Mouse (Mus musculus): ENCODE results near the gene Hsp90ab1. TPM values are rescaled to one million over a fixed set of nuclear protein-coding genes. Genes with fewer than 3 reads are reported as not detected.
A peak's percentile ranks its signal among the peaks of the same experiment; 100 is the strongest.

The Hsp90ab1 gene
- total RNA-seq, 2 experiments from 2014 or later: 1,111 to 1,198 TPM

DNA sequence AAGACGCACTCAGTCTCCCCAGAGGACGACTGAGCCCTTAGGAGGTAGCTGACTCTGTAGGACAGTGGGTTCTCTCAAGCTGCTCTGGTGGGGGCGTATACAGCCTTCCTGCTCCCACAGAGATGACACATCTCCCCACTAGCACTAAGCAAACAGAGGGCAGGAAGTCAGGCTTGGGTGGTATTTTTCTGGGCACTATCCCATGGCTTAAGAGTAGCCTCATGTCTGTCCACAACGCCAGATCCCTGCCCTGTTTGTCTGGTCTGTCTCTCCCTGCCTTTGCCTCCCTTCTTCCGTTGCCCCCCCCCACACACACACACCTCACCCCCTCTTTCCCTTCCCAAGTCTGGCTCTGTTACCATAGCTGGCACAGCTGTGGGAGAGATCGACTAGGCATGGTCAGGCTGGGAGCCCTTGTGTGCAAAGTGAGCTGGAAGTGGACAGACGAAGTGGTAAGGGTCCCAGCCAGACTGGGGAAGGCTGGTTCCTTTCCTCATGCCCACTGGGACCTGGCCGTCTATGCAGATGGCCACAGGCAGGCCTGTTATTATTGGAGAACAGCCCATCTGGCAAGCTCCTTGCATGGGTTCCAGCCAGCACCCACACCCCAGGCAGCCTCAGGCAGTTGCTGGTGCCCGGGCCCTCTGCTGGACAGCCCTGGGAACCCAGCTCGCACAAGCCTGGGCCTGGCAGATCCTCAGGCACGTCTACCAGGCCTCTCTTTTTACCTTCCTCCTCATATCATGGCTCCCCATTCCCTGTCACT, 23.7 kb upstream of the Hsp90ab1 start:
- DNase-seq: peak; percentile 91

DNA sequence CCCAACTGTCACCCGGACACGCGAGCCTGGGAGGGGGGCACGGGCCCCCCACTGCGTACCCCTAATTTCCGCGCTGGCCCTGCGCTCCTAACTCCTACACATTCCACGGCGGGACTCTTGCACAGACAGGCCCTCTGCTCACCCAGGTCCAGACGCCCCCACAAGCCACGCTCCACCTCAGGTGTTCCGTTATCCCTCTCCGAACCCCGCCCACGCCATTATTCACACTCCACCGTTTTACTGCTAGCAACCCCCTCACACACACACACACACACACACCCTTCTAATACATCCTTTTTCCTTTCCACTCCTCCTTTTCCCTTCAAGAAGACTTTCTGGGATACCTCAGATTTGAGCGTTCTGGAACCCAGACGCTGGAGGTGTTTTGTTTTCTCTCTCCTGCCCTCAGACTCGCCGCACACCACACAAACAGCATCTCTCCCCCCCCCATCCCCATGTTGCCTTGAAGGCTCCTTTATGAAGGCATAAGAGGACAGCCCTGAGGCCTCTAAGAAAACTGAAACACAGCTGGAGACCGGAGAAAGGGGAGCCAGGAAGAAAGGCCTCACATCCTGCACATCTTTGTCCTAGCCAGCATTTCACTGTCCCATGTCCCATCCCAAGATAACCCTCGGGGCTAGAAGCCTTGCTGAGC, 22.8 kb upstream of the Hsp90ab1 start:
- DNase-seq: no peak

DNA sequence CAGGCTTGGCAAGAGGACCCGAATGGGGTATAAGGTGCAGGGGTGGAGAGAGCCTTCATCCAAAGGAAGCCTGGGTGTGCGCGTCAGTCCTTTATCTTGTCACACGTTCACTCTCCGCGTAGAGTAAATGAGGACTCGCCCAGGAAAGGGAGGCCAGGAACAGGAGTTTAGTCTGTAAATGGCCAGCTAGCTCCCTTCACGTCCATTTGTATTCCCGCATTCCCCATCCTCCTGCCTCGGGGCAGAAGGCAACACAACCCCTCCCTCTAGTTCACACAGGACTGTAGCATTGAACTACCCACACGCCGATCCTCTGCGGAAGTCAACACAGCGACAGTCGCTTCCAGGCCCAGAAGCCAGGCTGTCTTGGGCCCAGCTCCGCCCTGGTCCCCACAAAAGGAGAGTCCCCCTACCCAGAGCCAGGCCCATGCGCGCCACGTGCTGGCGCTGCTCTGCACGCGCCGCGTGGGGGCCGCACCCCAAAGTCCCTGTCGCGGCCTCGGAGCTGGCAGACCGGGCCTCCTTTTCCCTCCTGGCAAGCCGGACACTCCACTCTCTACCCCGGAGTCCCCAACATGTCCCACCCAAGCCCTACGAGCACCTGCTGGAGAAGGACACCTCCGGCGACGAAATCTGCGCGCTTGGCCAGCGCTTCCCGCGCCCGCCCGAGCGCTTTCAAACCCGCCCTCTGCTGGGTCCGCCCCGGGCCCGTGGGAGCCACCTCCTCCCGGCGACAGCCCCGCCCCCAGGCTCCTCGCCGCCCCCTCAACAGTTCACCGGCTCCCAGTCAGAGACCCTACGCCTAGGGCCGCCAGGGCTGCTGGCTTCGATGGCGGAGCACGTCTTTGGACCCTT, 22.0 kb upstream of the Hsp90ab1 start:
- DNase-seq: peak; percentile 90

DNA sequence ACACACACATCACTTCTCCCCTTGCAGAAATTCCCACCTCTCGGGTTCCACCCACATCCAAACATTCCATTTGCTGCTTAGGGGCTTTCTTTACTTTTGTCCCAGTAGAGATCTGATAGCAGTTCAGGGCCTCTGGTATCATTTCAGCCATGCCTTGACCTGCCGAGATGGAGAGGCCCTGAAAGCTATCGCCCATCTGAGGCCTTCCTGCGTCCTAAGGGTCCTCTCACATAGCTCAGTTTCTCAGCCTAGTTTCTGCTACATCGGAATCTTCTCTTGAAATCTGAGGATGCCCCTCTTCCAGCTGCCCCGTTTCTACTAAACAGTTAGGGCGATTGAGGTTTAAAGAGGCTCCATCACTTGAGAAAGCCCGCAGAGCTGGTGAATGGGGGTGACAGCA, 21.1 kb upstream of the Hsp90ab1 start:
- peak; percentile 3 for DNase-seq

DNA sequence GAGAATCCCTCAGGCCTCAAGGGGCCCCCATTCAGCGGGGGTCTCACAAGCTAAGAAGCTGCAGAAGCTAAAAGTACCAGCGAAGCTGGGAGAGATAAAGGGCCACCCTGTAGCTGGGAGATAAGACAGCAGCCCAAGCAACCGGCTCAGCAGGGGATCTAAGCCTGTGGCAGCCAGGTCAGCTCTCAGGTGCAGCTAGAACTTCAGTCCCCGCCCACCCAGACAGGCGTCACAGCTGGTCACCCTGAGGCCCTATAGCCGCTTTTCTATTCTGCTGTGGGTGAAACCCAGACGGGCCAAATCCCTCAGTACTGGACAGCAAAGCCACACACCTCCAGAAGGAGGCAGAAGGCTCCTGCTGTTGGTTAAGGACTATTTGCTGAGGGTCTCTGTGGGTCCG, 20.4 kb upstream of the Hsp90ab1 start:
- peak; percentile 39 for DNase-seq

DNA sequence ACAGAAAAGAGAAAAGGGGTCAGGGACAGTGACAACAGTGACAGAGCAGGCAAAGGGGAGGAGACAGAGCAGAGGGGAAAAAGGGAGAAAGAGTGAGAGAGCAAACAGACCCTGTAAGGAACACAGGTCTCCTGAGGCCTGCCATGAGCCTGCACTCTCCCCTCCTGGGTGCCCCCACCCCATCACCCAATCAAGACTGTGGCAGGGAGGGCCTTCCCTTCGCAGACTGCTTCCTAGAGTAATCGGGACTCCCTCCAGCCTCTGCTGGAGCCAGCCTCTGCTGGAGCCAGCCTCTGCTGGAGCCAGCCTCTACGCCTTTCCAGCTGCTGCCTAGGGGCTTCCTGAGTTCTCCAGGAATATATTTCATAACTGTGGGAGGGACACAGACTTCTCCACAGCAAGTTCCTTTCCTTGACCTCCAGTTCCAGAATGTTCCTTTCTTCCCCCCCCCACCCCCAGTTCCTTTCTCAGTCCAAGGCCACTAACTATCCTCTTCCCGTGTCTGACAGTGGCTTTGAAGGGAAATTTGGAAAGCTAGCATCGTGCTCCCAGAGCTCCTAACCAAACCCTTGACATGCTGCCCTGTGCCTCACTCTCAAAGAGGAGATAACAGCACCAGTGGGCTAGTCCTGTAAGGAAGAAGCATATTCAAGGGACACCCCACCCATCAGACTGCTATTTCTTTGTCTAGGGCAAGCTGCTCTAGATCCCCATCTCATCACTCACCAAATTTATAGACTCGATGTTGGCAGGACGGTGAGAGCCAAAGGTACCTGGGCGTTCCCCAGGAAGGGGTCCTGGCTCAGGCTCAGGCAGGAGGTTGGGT, 19.7 kb upstream of the Hsp90ab1 start:
- peak; percentile 60 for DNase-seq

DNA sequence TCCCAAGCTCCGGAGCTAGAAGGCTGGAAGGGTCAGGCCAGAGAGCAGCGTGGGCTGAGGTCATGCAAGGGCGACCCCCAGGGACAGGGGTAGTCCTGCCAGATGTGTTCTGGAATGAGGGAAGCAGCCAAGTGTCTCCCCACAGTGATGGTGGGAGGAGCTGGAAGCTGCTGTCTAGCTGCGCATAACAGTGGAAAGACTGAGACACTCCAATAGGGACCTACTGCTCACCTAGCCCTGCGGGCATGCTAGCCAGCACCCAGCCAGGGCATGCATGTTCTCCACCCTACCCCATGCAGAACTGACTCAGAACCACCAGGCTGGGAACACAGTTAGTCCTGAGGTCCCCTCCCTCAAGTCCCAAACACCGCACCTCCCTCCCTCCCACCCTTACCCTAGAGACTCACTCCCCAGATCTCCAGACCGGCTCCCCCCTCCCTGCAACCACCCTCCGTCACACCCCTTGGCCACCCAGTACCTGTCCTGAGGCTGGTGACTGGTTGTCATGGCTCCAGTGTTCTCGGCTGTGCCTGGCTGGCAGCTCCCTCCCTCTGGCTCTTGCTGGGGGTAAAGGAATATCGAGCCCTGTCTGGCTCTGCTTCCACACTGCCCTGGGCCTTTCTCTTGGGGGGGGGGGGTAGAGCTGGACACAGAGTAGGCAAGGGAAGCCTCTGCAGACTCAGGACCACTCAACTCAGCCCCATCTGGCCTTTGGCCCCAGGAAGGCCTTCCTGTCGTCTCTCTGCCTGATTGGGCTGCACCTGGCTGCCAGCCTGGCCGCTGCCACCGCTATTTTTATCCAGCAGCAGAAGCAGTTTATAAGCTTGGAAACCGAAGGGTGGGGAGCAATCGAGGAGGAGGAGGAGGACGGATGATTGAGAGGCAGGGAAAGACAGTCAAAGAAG, 18.9 kb upstream of the Hsp90ab1 start:
- peak; percentile 64 for DNase-seq

DNA sequence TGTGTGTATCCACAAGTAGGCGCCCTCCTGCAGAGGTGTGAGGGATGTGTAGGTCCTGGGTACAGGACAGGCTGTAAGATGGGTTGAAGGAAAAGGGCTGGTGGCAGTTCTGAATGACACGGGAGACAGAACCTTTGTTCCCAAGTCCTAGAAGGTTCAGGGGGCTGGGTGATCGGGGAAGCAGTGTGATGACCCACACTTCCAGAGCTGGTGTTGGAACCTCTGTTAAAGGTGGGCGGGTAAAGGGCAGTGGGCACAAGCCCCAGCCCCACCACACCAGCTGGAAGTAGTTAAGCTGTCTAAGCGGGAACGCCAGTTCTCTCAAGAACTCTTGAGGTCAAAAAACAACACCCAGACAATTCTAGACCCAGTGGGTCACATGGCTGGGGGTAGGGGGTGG, 17.3 kb upstream of the Hsp90ab1 start:
- DNase-seq: peak; percentile 8

DNA sequence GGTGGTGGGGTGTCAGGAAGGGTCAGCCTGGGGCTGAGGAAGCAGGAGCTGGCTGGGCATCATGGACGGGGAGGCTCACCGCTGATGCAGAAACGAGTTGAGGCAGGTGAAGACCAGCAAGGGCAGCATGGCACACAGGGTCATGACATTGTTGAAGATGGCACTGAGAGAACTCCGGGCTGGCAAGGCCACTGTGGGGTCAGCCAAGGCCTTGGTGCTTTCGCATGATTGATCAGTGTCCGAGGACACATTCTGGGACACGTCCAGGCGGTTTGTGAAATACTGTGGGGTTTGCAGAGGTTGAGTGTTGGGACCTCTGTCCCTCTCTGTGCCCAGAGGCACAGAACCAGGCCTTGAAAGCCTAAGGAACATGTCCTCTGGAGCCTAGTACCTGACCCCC, 16.8 kb upstream of the Hsp90ab1 start:
- DNase-seq: peak; percentile 85

DNA sequence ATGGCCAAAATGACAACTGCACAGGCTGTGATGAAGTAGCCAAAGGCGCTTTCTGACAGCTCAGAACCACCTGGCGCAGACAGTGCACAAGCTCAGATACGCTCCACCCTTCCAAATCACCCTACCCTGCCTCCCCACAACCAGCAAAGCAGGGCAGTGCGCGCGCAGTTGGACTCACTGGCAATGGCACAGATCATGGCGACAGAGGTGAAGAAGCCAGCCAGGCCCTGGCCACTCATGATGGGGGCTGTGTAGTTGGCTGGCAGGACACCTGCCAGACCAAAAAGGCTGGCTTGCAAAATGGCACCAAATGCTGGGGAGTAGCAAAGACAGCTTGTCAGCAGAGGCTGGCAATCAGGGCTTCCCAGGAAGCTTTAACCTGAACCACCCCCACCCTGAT, 16.2 kb upstream of the Hsp90ab1 start:
- peak; percentile 55 for DNase-seq

DNA sequence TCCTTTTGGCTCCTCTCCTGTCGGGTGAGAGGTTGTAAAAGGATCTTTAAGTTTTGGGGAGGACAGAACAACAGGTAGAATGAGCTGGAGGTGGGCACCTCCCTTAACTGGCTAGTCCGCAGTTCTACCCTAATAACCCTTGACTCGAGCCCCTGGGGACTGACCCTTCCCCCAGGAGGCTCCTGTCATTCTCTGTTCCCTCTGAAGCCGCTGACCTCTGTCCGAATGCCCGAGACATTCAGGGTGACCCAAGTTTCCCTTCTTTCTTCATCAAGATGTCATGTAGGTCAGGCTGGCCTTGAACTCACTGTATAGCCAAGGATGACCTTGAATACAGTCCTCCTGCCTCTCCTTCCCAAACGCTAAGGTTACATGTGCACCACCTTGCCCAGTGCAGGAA, 15.3 kb upstream of the Hsp90ab1 start:
- DNase-seq: no peak

DNA sequence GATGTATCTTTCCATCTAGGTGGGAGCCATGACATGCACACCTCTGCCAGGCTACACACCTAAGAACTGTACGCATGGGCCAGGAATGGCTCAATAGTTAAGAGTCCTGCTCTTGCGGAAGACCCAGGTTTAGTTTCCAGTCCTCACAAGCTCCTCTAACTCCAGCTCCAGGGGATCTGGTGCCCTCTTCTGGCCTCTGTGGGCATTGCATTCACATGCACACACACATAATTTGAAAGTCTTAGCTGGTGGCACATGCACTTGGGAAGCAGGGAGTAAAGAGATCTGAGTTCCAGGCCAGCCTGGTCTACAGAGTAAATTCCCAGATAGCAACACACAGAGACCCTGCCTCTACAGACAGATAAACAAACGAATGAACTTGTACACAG, 13.4 kb upstream of the Hsp90ab1 start:
- DNase-seq: peak; percentile 48

DNA sequence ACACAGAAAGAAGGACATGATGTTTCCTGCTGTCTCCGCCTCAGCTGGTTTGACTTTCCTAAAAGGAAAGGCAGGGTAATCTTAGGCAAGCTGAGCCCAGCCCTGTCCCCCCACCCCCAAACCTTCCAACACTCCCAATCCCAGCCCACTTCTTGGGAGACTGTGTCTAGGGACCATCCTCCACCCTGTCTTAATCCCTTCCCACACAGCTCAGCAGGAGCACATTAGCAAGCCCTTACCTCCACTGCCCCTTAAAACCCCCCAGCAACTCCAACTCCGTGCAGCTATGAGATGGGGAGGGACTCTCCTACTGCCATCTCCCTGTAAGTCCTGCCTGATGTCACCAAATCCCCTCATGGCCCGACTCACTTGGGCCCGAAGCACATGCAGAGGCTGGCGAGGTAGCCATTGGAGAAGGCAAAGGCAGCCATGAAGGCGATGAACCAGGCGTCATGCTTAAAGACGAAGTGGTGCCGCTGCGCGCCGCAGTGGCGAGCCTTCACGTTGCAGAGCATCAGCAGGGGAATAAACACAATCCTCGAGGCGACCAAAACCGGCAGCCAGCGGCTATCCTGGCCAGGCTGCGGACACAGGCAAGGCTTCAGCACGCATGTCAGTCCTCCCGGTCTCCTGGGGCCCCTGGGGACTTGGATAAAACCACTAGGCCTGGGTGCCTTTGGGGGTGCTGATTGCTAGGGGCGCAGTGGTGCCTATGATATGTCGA, 12.8 kb upstream of the Hsp90ab1 start:
- no peak for DNase-seq

DNA sequence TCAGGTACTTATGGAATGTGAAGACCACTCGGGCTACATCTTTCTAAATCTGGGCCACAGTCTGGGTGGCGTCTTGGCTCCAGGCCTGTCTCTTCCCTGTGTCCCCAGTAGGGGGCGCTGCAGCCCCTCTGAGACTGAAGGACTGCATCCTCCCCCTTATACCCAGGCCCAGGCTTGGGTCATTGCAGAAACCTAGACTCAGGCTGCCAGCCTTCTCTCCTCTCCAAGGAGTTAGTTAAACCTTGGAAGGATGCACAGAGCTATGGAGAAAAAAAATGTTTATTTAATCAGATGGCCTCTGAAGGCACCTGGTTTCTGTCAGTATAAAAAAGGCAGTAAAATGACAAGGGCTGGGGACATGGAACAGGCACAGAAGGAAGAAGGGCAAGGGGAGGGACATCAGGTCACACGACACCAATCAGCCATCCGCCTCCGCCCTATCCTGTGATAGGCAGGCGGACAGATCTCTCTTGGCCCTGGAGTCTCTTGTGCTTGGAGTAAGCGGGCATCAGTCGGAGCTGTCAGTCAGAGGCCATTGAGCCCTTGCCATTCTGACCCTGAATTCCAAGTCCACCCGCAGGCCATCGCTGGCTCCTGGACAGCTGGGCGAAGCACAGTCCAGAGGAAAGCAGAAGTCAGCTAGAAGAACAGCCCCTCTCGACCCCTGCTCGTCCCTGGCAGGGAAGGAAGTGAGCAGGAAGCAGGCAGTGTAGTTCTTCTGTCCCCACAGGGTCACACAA, 12.0 kb upstream of the Hsp90ab1 start:
- DNase-seq: peak; percentile 87

DNA sequence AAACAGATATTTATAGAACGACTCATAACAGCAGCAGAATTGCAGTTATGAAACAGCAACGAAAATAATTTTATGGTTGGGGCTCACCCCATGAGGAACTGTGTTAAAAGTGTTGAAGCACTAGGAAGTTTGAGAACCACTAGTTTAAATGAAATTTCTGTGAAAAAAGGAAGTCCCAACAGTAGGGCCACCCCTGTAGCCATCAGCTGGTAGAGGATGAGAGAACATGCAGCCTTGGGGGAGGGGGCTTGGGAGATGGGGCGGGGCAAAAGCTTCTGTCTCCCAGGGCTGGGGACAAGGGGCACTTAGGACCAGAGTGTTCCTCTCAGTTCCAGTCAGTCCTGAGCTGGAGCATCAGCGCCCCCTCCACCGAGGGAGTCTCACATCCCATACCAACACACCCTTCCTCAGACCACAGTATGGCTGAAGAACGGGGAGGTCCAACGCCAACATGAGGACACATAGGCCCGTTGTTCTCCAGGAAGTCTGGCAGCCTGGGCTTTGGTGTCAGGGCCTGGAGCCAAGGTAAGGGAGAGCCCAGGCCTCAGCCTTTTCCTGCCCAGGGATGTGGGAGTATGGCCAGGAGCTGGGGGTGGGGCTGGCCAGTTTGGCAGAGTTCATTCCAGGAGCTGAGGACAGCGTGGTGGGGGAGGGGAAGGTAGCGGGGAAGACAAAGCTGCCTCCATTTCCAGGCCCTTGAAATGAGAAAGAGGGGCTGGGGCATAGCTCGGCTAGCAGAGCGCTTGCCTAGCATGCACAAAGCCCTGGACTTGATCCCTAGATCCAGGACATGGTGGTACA, 11.2 kb upstream of the Hsp90ab1 start:
- peak; percentile 93 for DNase-seq

DNA sequence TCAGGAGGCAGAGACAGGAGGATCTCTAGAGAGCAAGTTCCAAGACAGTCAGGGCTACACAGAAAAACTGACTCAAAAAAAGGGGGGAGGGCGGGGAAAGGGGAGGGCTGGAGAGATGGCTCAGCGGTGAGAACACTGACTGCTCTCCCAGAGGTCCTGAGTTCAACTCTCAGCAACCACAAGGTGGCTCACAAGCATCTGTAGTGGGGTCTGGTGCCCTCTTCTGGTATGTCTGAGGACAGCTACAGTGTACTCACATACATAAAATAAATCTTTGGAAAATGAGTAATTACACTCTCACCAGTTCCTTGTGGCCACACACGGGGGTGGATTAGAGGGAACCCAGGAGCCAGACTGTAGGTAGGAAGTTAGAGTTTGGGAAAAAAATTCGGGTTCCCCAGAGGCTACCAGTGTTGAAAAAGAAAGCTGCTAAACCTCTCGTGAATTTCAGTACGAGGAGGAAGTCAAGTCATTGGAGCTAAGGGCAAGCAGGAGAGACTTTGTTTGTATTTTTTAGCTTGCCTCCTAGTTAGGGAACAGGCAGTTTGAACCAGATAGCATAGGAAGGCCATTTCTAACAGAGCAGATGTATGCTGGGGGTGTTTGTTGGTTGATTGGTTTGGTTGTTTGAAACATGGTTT, 9.8 kb upstream of the Hsp90ab1 start:
- no peak for DNase-seq

DNA sequence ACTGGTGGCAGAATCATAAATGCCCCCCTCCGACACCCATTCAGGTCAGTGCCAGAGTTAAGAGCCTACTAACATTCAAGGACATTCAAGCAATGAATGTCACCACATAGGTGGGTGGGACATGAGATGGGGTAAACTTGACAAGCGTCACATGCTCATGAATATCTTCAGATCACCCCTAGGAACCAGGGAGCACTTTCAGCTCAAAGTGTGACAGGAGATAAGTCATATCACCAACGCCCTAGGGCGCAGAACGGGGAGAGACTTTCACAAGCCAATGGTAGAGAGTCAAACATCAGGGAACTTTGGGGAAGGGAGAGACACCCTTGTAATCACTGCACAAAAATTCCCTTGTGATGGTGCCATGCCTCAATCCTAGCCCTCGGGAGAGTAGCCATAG, 9.1 kb upstream of the Hsp90ab1 start:
- no peak for DNase-seq

DNA sequence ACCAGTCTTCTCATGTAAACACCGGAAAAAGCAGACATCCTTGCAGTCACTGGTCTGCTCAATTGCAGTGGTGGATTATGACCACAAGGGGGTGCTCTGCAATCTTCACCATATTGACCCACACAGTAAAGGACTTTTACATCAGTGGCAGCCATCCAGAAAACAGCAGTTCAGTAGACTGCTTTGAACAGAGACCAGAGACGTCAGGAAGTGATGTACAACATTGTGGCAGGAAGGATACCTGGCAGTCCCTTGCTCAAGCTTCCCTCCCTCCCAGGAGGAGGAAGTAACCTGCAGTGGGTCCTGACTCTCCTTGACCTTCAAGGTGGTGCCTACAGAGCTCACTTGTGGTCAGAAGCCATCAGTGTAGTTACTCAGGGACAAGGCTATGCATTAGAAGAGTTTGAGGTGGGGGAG, 8.5 kb upstream of the Hsp90ab1 start:
- DNase-seq: peak; percentile 82
